Mouse (Mus musculus) MEL (cell line): ENCODE results near the gene Dydc2. TPM values are rescaled to one million over a fixed set of nuclear protein-coding genes. Genes with fewer than 3 reads are reported as not detected.

Experiments used
- DNase-seq: peaks from one replicate; pipeline ENCODE4 v3.0.0; 2011; ENCODE audit warnings: low read depth, low spot score
- H3K27ac ChIP-seq: 2 replicates; pipeline ENCODE4 v1.5.1; 2012; ENCODE audit warnings: low read depth, mild to moderate bottlenecking, control low read depth, low read length, moderate library complexity; ENCODE audit not compliant: control insufficient read depth
- H3K27me3 ChIP-seq, 2 experiments: fragments of 150-350 bp in 1 of 2; sonication (generic) in 1 of 2; 2 replicates each; pipeline ENCODE4 v1.6.1; 2012; ENCODE audit warnings: low read length in 2 of 2, mild to moderate bottlenecking in 2 of 2, improper control_type of control experiment in 1 of 2, moderate library complexity in 1 of 2; ENCODE audit not compliant: insufficient read depth in 2 of 2, control insufficient read depth in 1 of 2
- H3K36me3 ChIP-seq, 2 experiments: 2 replicates each; pipeline ENCODE4 v1.6.1; 2012 to 2014; ENCODE audit warnings: low read length in 2 of 2, improper control_type of control experiment in 1 of 2, inconsistent platforms in 1 of 2, mild to moderate bottlenecking in 1 of 2; ENCODE audit not compliant: insufficient read depth in 2 of 2, control insufficient read depth in 1 of 2
- H3K4me1 ChIP-seq, 2 experiments: fragments of 150-350 bp in 1 of 2; sonication (generic) in 1 of 2; 2 replicates each; pipeline ENCODE4 v1.6.1; 2012; ENCODE audit warnings: low read length in 2 of 2, improper control_type of control experiment in 1 of 2, mild to moderate bottlenecking in 1 of 2; ENCODE audit not compliant: insufficient read depth in 2 of 2, control insufficient read depth in 1 of 2
- H3K4me3 ChIP-seq, 2 experiments: fragments of 150-350 bp in 1 of 2; sonication (generic) in 1 of 2; 2 replicates each; pipeline ENCODE4 v1.5.1; 2012; ENCODE audit warnings: low read depth in 2 of 2, low read length in 2 of 2, mild to moderate bottlenecking in 2 of 2, moderate library complexity in 2 of 2, control low read depth in 1 of 2, improper control_type of control experiment in 1 of 2; ENCODE audit not compliant: control insufficient read depth in 1 of 2, insufficient read depth in 1 of 2
- H3K79me2 ChIP-seq: 2 replicates; pipeline ENCODE4 v1.6.1; 2012; ENCODE audit warnings: mild to moderate bottlenecking, low read length, moderate library complexity; ENCODE audit not compliant: control insufficient read depth, poor library complexity, insufficient read depth
- H3K9ac ChIP-seq: 2 replicates; pipeline ENCODE4 v1.6.1; 2012; ENCODE audit warnings: low read depth, mild to moderate bottlenecking, control low read depth, low read length, moderate library complexity; ENCODE audit not compliant: control insufficient read depth, poor library complexity, severe bottlenecking
- H3K9me3 ChIP-seq: fragments of 150-350 bp; sonication (generic); replicated peaks from 2 replicates; pipeline ENCODE4 v1.6.1; 2012; ENCODE audit warnings: mild to moderate bottlenecking, low read length, improper control_type of control experiment, moderate library complexity; ENCODE audit not compliant: insufficient read depth
- BHLHE40 ChIP-seq: IDR thresholded peaks from 2 replicates; pipeline ENCODE4 v1.6.1; 2012; ENCODE audit warnings: low read depth, mild to moderate bottlenecking, inconsistent platforms, low read length, improper control_type of control experiment, borderline replicate concordance
- CHD1 ChIP-seq: IDR thresholded peaks from 2 replicates; pipeline ENCODE4 v1.6.1; 2012; ENCODE audit warnings: low read depth, mild to moderate bottlenecking, inconsistent platforms, low read length, improper control_type of control experiment
- E2F4 ChIP-seq: IDR thresholded peaks from 2 replicates; pipeline ENCODE4 v1.6.1; 2011; ENCODE audit warnings: low read depth, low read length, improper control_type of control experiment, borderline replicate concordance
- ETS1 ChIP-seq: IDR thresholded peaks from 2 replicates; pipeline ENCODE4 v1.6.1; 2012; ENCODE audit warnings: low read depth, mild to moderate bottlenecking, inconsistent platforms, low read length, improper control_type of control experiment, moderate library complexity
- GATA1 ChIP-seq: IDR thresholded peaks from 2 replicates; pipeline ENCODE4 v1.6.1; 2011; ENCODE audit warnings: low read depth, low read length, improper control_type of control experiment
- KAT2A ChIP-seq: conservative IDR thresholded peaks from 2 replicates; pipeline ENCODE4 v1.6.1; 2012; ENCODE audit warnings: low read depth, low read length, improper control_type of control experiment, inconsistent platforms
- MAZ ChIP-seq: IDR thresholded peaks from 2 replicates; pipeline ENCODE4 v1.6.1; 2012; ENCODE audit warnings: low read depth, mild to moderate bottlenecking, inconsistent platforms, low read length, improper control_type of control experiment
- MYB ChIP-seq: IDR thresholded peaks from 2 replicates; pipeline ENCODE4 v1.6.1; 2011; ENCODE audit warnings: mild to moderate bottlenecking, low read depth, low read length, improper control_type of control experiment
- MYC ChIP-seq: IDR thresholded peaks from 2 replicates; pipeline ENCODE4 v1.6.1; 2011; ENCODE audit warnings: low read depth, mild to moderate bottlenecking, low read length, improper control_type of control experiment, moderate library complexity
- NELFE ChIP-seq: IDR thresholded peaks from 2 replicates; pipeline ENCODE4 v1.6.1; 2011; ENCODE audit warnings: low read depth, low read length, improper control_type of control experiment
- POLR2AphosphoS5 ChIP-seq: IDR thresholded peaks from 2 replicates; pipeline ENCODE4 v1.6.1; 2012; ENCODE audit warnings: low read depth, borderline replicate concordance, mild to moderate bottlenecking, inconsistent platforms, low read length, moderate library complexity, mixed read lengths
- RAD21 ChIP-seq: IDR thresholded peaks from 2 replicates; pipeline ENCODE4 v1.6.1; 2011; ENCODE audit warnings: mild to moderate bottlenecking, low read depth, low read length, improper control_type of control experiment
- TAL1 ChIP-seq: IDR thresholded peaks from 2 replicates; pipeline ENCODE4 v1.6.1; 2012; ENCODE audit warnings: mild to moderate bottlenecking, inconsistent platforms, low read length, moderate library complexity, mixed read lengths
- USF2 ChIP-seq, 2 experiments: IDR thresholded peaks; 2 replicates each; pipeline ENCODE4 v1.6.1; 2011 to 2012; ENCODE audit warnings: improper control_type of control experiment in 2 of 2, low read length in 2 of 2, borderline replicate concordance in 1 of 2, inconsistent platforms in 1 of 2, low read depth in 1 of 2, mild to moderate bottlenecking in 1 of 2; ENCODE audit not compliant: insufficient read depth in 1 of 2
- ZMIZ1 ChIP-seq: IDR thresholded peaks from 2 replicates; pipeline ENCODE4 v1.6.1; 2012; ENCODE audit warnings: low read depth, mild to moderate bottlenecking, inconsistent platforms, low read length, improper control_type of control experiment, moderate library complexity
- polyA plus RNA-seq, 2 experiments: library from polyadenylated mRNA; stranded (reverse) in 1 of 2; unstranded in 1 of 2; fragments of >175 nt in 1 of 2; fragments of >200 nt in 1 of 2; gene quantifications; 2 replicates each; pipeline versions ENCODE4 v1.2.1 to v1.2.4; 2012; ENCODE audit warnings: low replicate concordance in 2 of 2, low read depth in 1 of 2; ENCODE audit not compliant: insufficient read length in 2 of 2, insufficient read depth in 1 of 2, missing spikeins in 1 of 2
- total RNA-seq: library from RNA; depleted of rRNA; stranded (reverse); fragments of 300-350 nt; gene quantifications from 2 replicates; pipeline ENCODE4 v1.2.3, GENCODE M21; 2012

Gene Dydc2
- total and polyA plus RNA-seq, 3 experiments, result not detected

DNA sequence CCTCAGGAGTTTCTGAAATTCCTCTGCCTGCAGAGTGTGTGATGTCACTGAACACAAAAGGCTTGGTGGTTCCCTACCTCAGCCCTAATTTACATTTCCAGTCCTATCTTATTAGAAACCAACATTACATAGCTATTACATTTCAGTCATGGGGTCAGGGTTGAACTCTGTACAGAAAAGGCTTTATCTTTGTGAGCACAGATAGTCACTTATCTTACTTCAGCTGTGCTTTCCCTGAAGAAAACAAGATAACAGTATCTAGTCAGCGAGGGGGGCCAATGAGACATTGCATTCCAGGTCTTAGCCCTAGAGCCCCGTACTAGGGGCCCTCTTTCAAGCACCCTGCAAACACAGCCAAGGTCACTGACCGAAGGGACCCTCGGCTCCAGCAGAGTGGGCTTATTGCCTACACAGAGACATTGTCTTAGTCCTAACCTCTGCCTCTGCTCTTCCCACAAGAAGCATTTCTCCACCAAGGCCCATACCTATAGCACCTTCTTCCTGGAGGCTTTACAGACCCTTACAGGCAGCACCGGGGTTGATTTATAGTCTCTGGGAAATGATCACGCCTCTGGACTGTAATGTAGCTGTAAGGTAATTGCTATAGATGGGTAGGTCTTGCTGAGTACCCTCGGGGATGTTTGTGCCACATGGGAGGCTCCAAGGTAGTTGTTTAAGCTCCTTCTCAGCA lies 43.3 kb downstream of the Dydc2 start (continued):
- no peak for TF ChIP-seq CHD1
- TF ChIP-seq MYB, result no peak
- peak; percentile 33; the same call in 1 of the 2 replicates for TF ChIP-seq TAL1

DNA sequence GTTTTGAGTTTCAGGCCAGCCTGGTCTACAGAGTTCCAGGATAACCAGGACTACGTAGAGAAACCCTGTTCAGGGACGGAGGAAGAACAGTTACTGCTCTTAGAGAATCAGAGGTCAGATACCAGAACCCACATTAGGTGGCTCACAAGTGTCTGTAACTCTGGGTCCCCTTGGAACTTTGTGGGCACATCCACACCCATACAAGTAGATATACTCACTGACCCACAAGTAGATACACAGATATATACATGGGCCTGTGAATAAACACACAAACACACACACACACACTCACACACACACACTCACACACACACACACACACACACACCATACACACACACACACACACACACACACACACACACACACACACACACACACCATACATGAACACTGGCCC lies 43.9 kb downstream of the Dydc2 start:
- Histone ChIP-seq H3K4me1 (peaks cover 8 to 18% of the 10 kb centered on the region in 2 experiments), H3K36me3 (peaks cover 0 to 16% of the 10 kb centered on the region in 2 experiments; a peak in 2 of 4 replicates), H3K27me3 (no peaks in the 10 kb centered on the region), H3K27ac (peak overlapping the region; percentile 32; the same call in 1 of the 2 replicates), H3K9me3 (no peaks in the 10 kb centered on the region), H3K9ac (no peak overlapping the region), H3K79me2 (no peaks in the 10 kb centered on the region), H3K4me3 (peak overlapping the region in 1 of 2 experiments; percentile 13; a peak in 1 of 4 replicates)
- DNase-seq, result no peak
- TF ChIP-seq KAT2A, result no peak
- TF ChIP-seq E2F4, result no peak
- TF ChIP-seq BHLHE40, result no peak
- TF ChIP-seq CHD1, result no peak

DNA sequence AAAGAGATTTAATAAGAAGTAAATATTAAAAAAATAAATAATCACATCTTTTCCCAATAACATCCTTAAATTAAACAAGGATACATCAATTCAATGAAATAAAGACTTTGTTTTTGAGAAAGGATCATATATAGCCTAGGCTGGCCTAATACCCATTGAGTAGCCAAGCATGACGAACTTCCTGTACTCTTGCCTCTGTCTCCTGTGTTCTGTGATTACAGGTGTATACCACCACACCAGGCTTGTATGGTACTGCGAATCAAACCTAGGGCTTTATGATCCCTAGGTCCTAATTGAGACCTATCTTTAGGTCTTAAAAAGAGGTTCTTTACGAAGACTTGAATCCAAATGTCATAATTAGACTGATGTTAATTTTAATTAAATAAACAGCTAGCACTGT lies 47.8 kb downstream of the Dydc2 start:
- Histone ChIP-seq H3K27me3 (no peaks in the 10 kb centered on the region), H3K27ac (no peak overlapping the region), H3K9me3 (no peaks in the 10 kb centered on the region), H3K4me1 (peaks cover 8 to 25% of the 10 kb centered on the region in 2 experiments), H3K9ac (no peak overlapping the region), H3K4me3 (no peak overlapping the region), H3K79me2 (no peaks in the 10 kb centered on the region), H3K36me3 (peaks cover 0 to 23% of the 10 kb centered on the region in 2 experiments; a peak in 2 of 4 replicates)
- no peak for TF ChIP-seq BHLHE40
- TF ChIP-seq ETS1, result no peak
- TF ChIP-seq ZMIZ1, result no peak
- no peak for TF ChIP-seq NELFE
- TF ChIP-seq CHD1, result no peak
- TF ChIP-seq MAZ, result no peak
- TF ChIP-seq POLR2AphosphoS5, result no peak
- no peak for TF ChIP-seq MYC
- no peak for TF ChIP-seq RAD21
- no peak for TF ChIP-seq USF2 (IDR thresholded peaks at IDR 0.05; ENCODE audit: borderline replicate concordance in 1 of 2, insufficient read depth in 1 of 2, low read depth in 1 of 2, low read length in 2 of 2)
- TF ChIP-seq GATA1, result no peak
- DNase-seq, result no peak
